Mouse (Mus musculus): ENCODE measurements at regions not wholly inside any gene's neighbourhood (a gene's known extent, or its start where the extent isn't known, plus 50 kb on each side); places are given as distances from the start of the nearest gene placed in this dataset.

- no peaks in the 10 kb centered on the region for H3K4me1 ChIP-seq (ENCODE audit: control insufficient read depth in 1 of 2, insufficient read depth in 2 of 2, low read length in 2 of 2)
- DNase-seq (ENCODE audit: low read depth, low spot score) = no peak
- H3K9me3 ChIP-seq (replicated peaks; ENCODE audit: insufficient read depth, low read length) = no peaks in the 10 kb centered on the region
- H3K36me3 ChIP-seq (ENCODE audit: control insufficient read depth in 1 of 2, insufficient read depth in 2 of 2, low read length in 2 of 2) = no peaks in the 10 kb centered on the region
- no peak overlapping the region for H3K9ac ChIP-seq (ENCODE audit: control insufficient read depth, low read depth, low read length, poor library complexity, severe bottlenecking)
- H3K79me2 ChIP-seq (ENCODE audit: control insufficient read depth, insufficient read depth, low read length, poor library complexity) = no peaks in the 10 kb centered on the region
- TF ChIP-seq KAT2A (conservative IDR thresholded peaks at IDR 0.05; ENCODE audit: low read depth, low read length) (no peak), POLR2A (IDR thresholded peaks at IDR 0.05; ENCODE audit: control insufficient read depth in 1 of 2, insufficient read depth in 1 of 2, low read depth in 1 of 2, low read length in 2 of 2, poor library complexity in 1 of 2) (no peak), MXI1 (IDR thresholded peaks at IDR 0.05; ENCODE audit: low read depth, low read length) (no peak), CTCF (IDR thresholded peaks at IDR 0.05 in 2 of 3, conservative IDR thresholded peaks at IDR 0.05 in 1 of 3; ENCODE audit: control insufficient read depth in 1 of 3, insufficient read depth in 1 of 3, low read depth in 2 of 3, low read length in 3 of 3, poor library complexity in 1 of 3, severe bottlenecking in 1 of 3) (no peak)
- no peak overlapping the region for H3K27ac ChIP-seq (ENCODE audit: control insufficient read depth, low read depth, low read length)
- no peak overlapping the region for H3K4me3 ChIP-seq (ENCODE audit: control insufficient read depth in 1 of 2, insufficient read depth in 1 of 2, low read depth in 2 of 2, low read length in 2 of 2)
- H3K27me3 ChIP-seq (ENCODE audit: control insufficient read depth in 1 of 2, insufficient read depth in 2 of 2, low read length in 2 of 2) = no peaks in the 10 kb centered on the region
Measured at GRCm38 (mm10) chr1:137571905-137572865, 603.3 kb downstream of the Ptprc start.

GRCm38 (mm10) chr1:137571190-137571904 is 604.2 kb downstream of the Ptprc start:
- no peaks in the 10 kb centered on the region for H3K36me3 ChIP-seq (ENCODE audit: control insufficient read depth in 1 of 2, insufficient read depth in 2 of 2, low read length in 2 of 2)
- H3K79me2 ChIP-seq (ENCODE audit: control insufficient read depth, insufficient read depth, low read length, poor library complexity) = no peaks in the 10 kb centered on the region
- no peak overlapping the region for H3K9ac ChIP-seq (ENCODE audit: control insufficient read depth, low read depth, low read length, poor library complexity, severe bottlenecking)
- H3K4me3 ChIP-seq (ENCODE audit: control insufficient read depth in 1 of 2, insufficient read depth in 1 of 2, low read depth in 2 of 2, low read length in 2 of 2) = no peak overlapping the region
- no peak overlapping the region for H3K27ac ChIP-seq (ENCODE audit: control insufficient read depth, low read depth, low read length)
- no peaks in the 10 kb centered on the region for H3K9me3 ChIP-seq (replicated peaks; ENCODE audit: insufficient read depth, low read length)
- H3K27me3 ChIP-seq (ENCODE audit: control insufficient read depth in 1 of 2, insufficient read depth in 2 of 2, low read length in 2 of 2) = no peaks in the 10 kb centered on the region
- no peak for DNase-seq (ENCODE audit: low read depth, low spot score)
- H3K4me1 ChIP-seq (ENCODE audit: control insufficient read depth in 1 of 2, insufficient read depth in 2 of 2, low read length in 2 of 2) = no peaks in the 10 kb centered on the region
- TF ChIP-seq SIN3A (IDR thresholded peaks at IDR 0.05; ENCODE audit: low read length) (no peak), ZNF384 (IDR thresholded peaks at IDR 0.05; ENCODE audit: low read depth, low read length) (no peak), NRF1 (IDR thresholded peaks at IDR 0.05; ENCODE audit: insufficient read depth, low read depth, low read length, poor library complexity, severe bottlenecking) (no peak), ETS1 (IDR thresholded peaks at IDR 0.05; ENCODE audit: low read depth, low read length) (no peak), E2F4 (IDR thresholded peaks at IDR 0.05; ENCODE audit: borderline replicate concordance, low read depth, low read length) (no peak), ELF1 (IDR thresholded peaks at IDR 0.05; ENCODE audit: low read depth, low read length) (no peak), RCOR1 (IDR thresholded peaks at IDR 0.05; ENCODE audit: low read depth, low read length) (no peak), CHD2 (IDR thresholded peaks at IDR 0.05; ENCODE audit: low read length) (no peak), ZKSCAN1 (IDR thresholded peaks at IDR 0.05; ENCODE audit: low read depth, low read length) (no peak), CHD1 (IDR thresholded peaks at IDR 0.05; ENCODE audit: low read depth, low read length) (no peak), CTCF (IDR thresholded peaks at IDR 0.05 in 2 of 3, conservative IDR thresholded peaks at IDR 0.05 in 1 of 3; ENCODE audit: control insufficient read depth in 1 of 3, insufficient read depth in 1 of 3, low read depth in 2 of 3, low read length in 3 of 3, poor library complexity in 1 of 3, severe bottlenecking in 1 of 3) (no peak), POLR2A (IDR thresholded peaks at IDR 0.05; ENCODE audit: control insufficient read depth in 1 of 2, insufficient read depth in 1 of 2, low read depth in 1 of 2, low read length in 2 of 2, poor library complexity in 1 of 2) (no peak)

Measured in MEL (cell line).